Mouse (Mus musculus): Measurements from ENCODE around the gene Mrtfa. TPM values are rescaled to one million over a fixed set of nuclear protein-coding genes. Genes with fewer than 3 reads are reported as not detected.

Gene Mrtfa
- total RNA-seq, 2 experiments from 2014 or later, result 2.5 to 23.5 TPM

GRCm38 (mm10) chr15:81161571-81161970 is 29.0 kb downstream of the Mrtfa start:
- no peak for ATAC-seq (replicated peaks; ENCODE audit: low FRiP score, low TSS enrichment, poor library complexity, severe bottlenecking)

- 0 out of 2 replicates have a peak, but pooled peaks have one; percentile 34 for ATAC-seq (replicated peaks; ENCODE audit: low FRiP score, low TSS enrichment, poor library complexity, severe bottlenecking)
These were observed 29.9 kb downstream of the Mrtfa start for GRCm38 (mm10) chr15:81160677-81161076.

GRCm38 (mm10) chr15:81159212-81159611 is 31.3 kb downstream of the Mrtfa start:
- no peak for ATAC-seq (replicated peaks; ENCODE audit: low FRiP score, low TSS enrichment, poor library complexity, severe bottlenecking)

GRCm38 (mm10) chr15:81158517-81159120 is 31.9 kb downstream of the Mrtfa start:
- no peak for ATAC-seq (replicated peaks; ENCODE audit: low FRiP score, low TSS enrichment, poor library complexity, severe bottlenecking)

- ATAC-seq (replicated peaks; ENCODE audit: low FRiP score, low TSS enrichment, poor library complexity, severe bottlenecking), result no peak
These were observed 34.1 kb downstream of the Mrtfa start for GRCm38 (mm10) chr15:81156453-81156852.

- no peak for ATAC-seq (replicated peaks; ENCODE audit: low FRiP score, low TSS enrichment, poor library complexity, severe bottlenecking)
These were observed 34.7 kb downstream of the Mrtfa start for GRCm38 (mm10) chr15:81155845-81156244.

- ATAC-seq (replicated peaks; ENCODE audit: low FRiP score, low TSS enrichment, poor library complexity, severe bottlenecking), result no peak
These were observed 35.5 kb downstream of the Mrtfa start for GRCm38 (mm10) chr15:81154846-81155624.

- ATAC-seq (replicated peaks; ENCODE audit: low FRiP score, low TSS enrichment, poor library complexity, severe bottlenecking), result 0 out of 2 replicates have a peak, but pooled peaks have one; percentile 59
These were observed 48.5 kb downstream of the Mrtfa start for GRCm38 (mm10) chr15:81141956-81142576.

- ATAC-seq (replicated peaks; ENCODE audit: low FRiP score, low TSS enrichment, poor library complexity, severe bottlenecking), result no peak
These were observed 50.6 kb downstream of the Mrtfa start for GRCm38 (mm10) chr15:81140004-81140403.

GRCm38 (mm10) chr15:81137298-81137697 is 53.3 kb downstream of the Mrtfa start:
- ATAC-seq (replicated peaks; ENCODE audit: low FRiP score, low TSS enrichment, poor library complexity, severe bottlenecking), result no peak

GRCm38 (mm10) chr15:81133781-81134180 is 56.8 kb downstream of the Mrtfa start:
- ATAC-seq (replicated peaks; ENCODE audit: low FRiP score, low TSS enrichment, poor library complexity, severe bottlenecking), result no peak

GRCm38 (mm10) chr15:81131152-81131551 is 59.4 kb downstream of the Mrtfa start:
- ATAC-seq (replicated peaks; ENCODE audit: low FRiP score, low TSS enrichment, poor library complexity, severe bottlenecking), result no peak

GRCm38 (mm10) chr15:81129970-81130369 is 60.6 kb downstream of the Mrtfa start:
- ATAC-seq (replicated peaks; ENCODE audit: low FRiP score, low TSS enrichment, poor library complexity, severe bottlenecking), result no peak

GRCm38 (mm10) chr15:81128155-81128838 is 62.3 kb downstream of the Mrtfa start:
- no peak for ATAC-seq (replicated peaks; ENCODE audit: low FRiP score, low TSS enrichment, poor library complexity, severe bottlenecking)

- ATAC-seq (replicated peaks; ENCODE audit: low FRiP score, low TSS enrichment, poor library complexity, severe bottlenecking), result no peak
These were observed 66.3 kb downstream of the Mrtfa start for GRCm38 (mm10) chr15:81124282-81124681.

GRCm38 (mm10) chr15:81123122-81123521 is 67.4 kb downstream of the Mrtfa start:
- no peak for ATAC-seq (replicated peaks; ENCODE audit: low FRiP score, low TSS enrichment, poor library complexity, severe bottlenecking)

- no peak for ATAC-seq (replicated peaks; ENCODE audit: low FRiP score, low TSS enrichment, poor library complexity, severe bottlenecking)
These were observed 68.0 kb downstream of the Mrtfa start for GRCm38 (mm10) chr15:81122535-81122934.

GRCm38 (mm10) chr15:81122078-81122477 is 68.5 kb downstream of the Mrtfa start:
- ATAC-seq (replicated peaks; ENCODE audit: low FRiP score, low TSS enrichment, poor library complexity, severe bottlenecking), result no peak

- no peak for ATAC-seq (replicated peaks; ENCODE audit: low FRiP score, low TSS enrichment, poor library complexity, severe bottlenecking)
These were observed 69.6 kb downstream of the Mrtfa start for GRCm38 (mm10) chr15:81120946-81121345.

- no peak for ATAC-seq (replicated peaks; ENCODE audit: low FRiP score, low TSS enrichment, poor library complexity, severe bottlenecking)
These were observed 70.4 kb downstream of the Mrtfa start for GRCm38 (mm10) chr15:81120140-81120539.
